ENCODE assay signal across 9 mouse cellular contexts in genomic region chrX:84860012-84860647, GRCm38 (mm10).
DNase-seq lines count a peak whose midpoint lies in the region; ATAC-seq lines count a peak whose summit lies in the region.
"Had no signal": no experiment of that assay in that cellular context is flagged by ENCODE, and none has a peak within 500 bp of the region (broad histone marks: within the 10 kb centered on the region; RNA-seq: fewer than 3 reads in every experiment).

No protein-coding gene starts in this region.

- no peaks in the 10 kb centered on the region for H3K4me1 ChIP-seq in lung, embryonic 15.5 days

- peak; percentile 0 for DNase-seq in ovary, postnatal 14 days (ENCODE audit: low spot score)
- no peak for DNase-seq in ovary, adult 18-20 months (ENCODE audit: low spot score)
- peak; percentile 33 to 49 for DNase-seq in frontal cortex, postnatal 36 days (ENCODE audit: low spot score in 2 of 2)
- peak; percentile 5 for DNase-seq in left cerebral cortex, adult 11 months (ENCODE audit: low spot score)
- peak; percentile 18 to 25 for DNase-seq in right cerebral cortex, adult 2 months (ENCODE audit: low spot score in 2 of 2)
- no peak for DNase-seq in spleen, adult 12 weeks (ENCODE audit: low spot score)
- no peak for DNase-seq in adrenal gland, postnatal 36 days

- 24% methylated on average over 3 of the region's 3 CpGs for WGBS in lung, embryonic 15.5 days

- no peaks in the 10 kb centered on the region for H3K36me3 ChIP-seq in lung, embryonic 15.5 days

- no peak overlapping the region for H3K9ac ChIP-seq in lung, embryonic 15.5 days

- no peak overlapping the region for H3K27ac ChIP-seq in lung, embryonic 15.5 days

- no peaks in the 10 kb centered on the region for H3K27me3 ChIP-seq in lung, embryonic 15.5 days

- H3K9me3 ChIP-seq in lung, embryonic 15.5 days: no peaks in the 10 kb centered on the region

- no peak overlapping the region for H3K4me3 ChIP-seq in lung, embryonic 15.5 days
- H3K4me3 ChIP-seq: erythroblast, embryonic 14.5 days had no signal

- ATAC-seq in lung, embryonic 15.5 days (ENCODE audit: borderline replicate concordance, extremely low read depth, low FRiP score, low TSS enrichment): peak; percentile 57; the same call in 1 of the 2 replicates

- no peak overlapping the region for H3K4me2 ChIP-seq in lung, embryonic 15.5 days

Comparison
In these comparisons a context has a peak if more than half of its experiments do, and no peak if none do; other contexts are left out.
1. DNase-seq: peak in ovary, postnatal 14 days (single experiment), frontal cortex, postnatal 36 days (2 of 2), left cerebral cortex, adult 11 months (single experiment) and right cerebral cortex, adult 2 months (2 of 2); none in ovary, adult 18-20 months (single experiment), spleen, adult 12 weeks (single experiment) and adrenal gland, postnatal 36 days (0 of 2).